Mouse (Mus musculus) inflammation-experienced regulatory T-cells, adult 16 weeks (primary cell): ENCODE data around the gene Ceacam19. TPM values are rescaled to one million over a fixed set of nuclear protein-coding genes. Genes with fewer than 3 reads are reported as not detected.

Source experiments
- polyA plus RNA-seq: library from polyadenylated mRNA; unstranded; fragments of 100-300 nt; shearing (Covaris generic); gene quantifications from one replicate; pipeline ENCODE4 v1.2.1, GENCODE M21; 2017

Ceacam19 gene
- not detected for polyA plus RNA-seq

GRCm38 (mm10) chr7:19887849-19888248, at the start of gene Ceacam19:
Gene Ceacam19, minus strand, starts transcription at chr7:19887965.

DNA sequence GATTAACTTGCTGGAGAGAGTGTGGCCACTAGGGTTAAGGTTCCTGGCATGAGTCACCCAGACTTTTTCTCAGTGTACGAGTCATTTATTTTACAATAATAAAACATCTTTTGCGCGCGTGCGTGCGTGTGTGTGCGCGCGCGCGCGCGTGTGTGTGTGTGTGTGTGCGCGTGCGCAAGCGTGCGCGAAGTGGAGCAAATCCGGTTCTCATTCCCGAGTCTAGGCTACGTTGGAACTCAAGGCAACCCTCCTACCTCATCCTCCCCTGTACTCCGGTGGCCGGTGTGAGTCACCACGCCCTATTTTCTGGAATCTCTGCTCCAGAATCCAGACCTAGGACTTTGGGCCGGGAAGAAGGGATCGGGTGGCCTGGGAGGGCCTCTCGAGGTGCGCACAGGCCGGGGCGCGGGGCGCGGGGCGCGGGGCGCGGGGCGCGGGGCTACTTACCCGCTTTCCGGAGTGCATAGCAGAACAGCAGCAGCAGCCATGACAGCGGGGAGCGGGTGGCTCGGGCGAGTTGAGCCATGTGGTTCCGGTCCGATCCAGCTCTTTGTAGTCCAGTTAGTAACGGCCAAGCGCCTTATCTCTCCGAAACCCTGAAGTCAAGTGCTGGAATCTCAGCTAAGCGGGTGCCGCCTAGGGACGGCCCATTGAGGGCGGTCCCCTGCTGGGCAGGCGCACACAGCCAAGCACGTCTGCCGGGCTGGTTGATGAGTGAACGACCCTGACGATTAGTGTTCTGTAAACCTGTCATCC, 32.9 kb upstream of the Ceacam19 start, which contains the start of gene Pvr:
Gene Pvr, minus strand, starts transcription at position 655 of the 756 bp plus-strand sequence.

DNA sequence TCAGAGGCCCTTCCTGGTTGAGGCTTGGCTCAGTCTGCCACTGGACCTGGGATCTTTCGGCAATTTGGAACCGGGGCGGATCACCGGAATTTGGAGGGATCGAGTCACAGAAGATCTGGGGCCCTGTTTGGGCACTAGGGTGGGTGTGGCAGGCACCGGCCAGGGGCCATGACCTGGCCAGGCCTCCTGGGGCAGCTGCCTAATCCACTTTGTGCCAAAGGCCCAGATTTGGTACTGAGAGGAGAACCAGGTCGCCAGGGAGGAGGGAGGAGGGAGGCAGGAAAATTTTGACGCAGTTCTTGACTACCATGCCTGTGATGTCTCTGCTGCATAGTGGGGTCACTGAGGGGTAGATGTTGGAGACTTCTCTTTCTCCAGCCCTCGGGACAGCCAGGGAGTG, 26.6 kb downstream of the Ceacam19 start, which contains the start of gene Ceacam16:
Gene Ceacam16, minus strand, starts transcription at position 101 of the 400 bp plus-strand sequence.

GRCm38 (mm10) chr7:19851858-19852570, 35.8 kb downstream of the Ceacam19 start, which contains the start of gene Gm19345:
Gene Gm19345, plus strand, starts transcription at chr7:19852003.

Other genes starting within 250 kb of the Ceacam19 start
- gene Clptm1, start 222.9 kb downstream of the Ceacam19 start, polyA plus RNA-seq: 186 TPM
- gene Apoc2, start 210.0 kb downstream of the Ceacam19 start, polyA plus RNA-seq: not detected
- gene Gm44805, start 206.5 kb downstream of the Ceacam19 start, polyA plus RNA-seq: not detected
- gene Apoc4, start 206.5 kb downstream of the Ceacam19 start, polyA plus RNA-seq: not detected
- 2.0 TPM for gene Apoc1, start 195.3 kb downstream of the Ceacam19 start, polyA plus RNA-seq
- 35.2 TPM for gene Apoe, start 188.8 kb downstream of the Ceacam19 start, polyA plus RNA-seq
- gene Tomm40, start 172.5 kb downstream of the Ceacam19 start, polyA plus RNA-seq: 22.8 TPM
- 1.6 TPM for gene Nectin2, start 137.5 kb downstream of the Ceacam19 start, polyA plus RNA-seq
- gene Bcam, start 116.9 kb downstream of the Ceacam19 start, polyA plus RNA-seq: 21.0 TPM
- not detected for gene Cblc, start 91.2 kb downstream of the Ceacam19 start, polyA plus RNA-seq
- 16.0 TPM for gene Bcl3, start 65.2 kb downstream of the Ceacam19 start, polyA plus RNA-seq
- gene Gm19345, start 36.0 kb downstream of the Ceacam19 start, polyA plus RNA-seq: not detected
- gene Ceacam16, start 26.7 kb downstream of the Ceacam19 start, polyA plus RNA-seq: 0.52 TPM
- gene Pvr, start 33.2 kb upstream of the Ceacam19 start, polyA plus RNA-seq: 38.7 TPM
- gene Igsf23, start 62.8 kb upstream of the Ceacam19 start, polyA plus RNA-seq: 25.9 TPM
- not detected for gene Ceacam20, start 77.4 kb upstream of the Ceacam19 start, polyA plus RNA-seq
- gene Nlrp9b, start 103.5 kb upstream of the Ceacam19 start, polyA plus RNA-seq: not detected
- not detected for gene Vmn1r91, start 211.7 kb upstream of the Ceacam19 start, polyA plus RNA-seq
- not detected for gene Gm16442, start 234.6 kb upstream of the Ceacam19 start, polyA plus RNA-seq